Mouse (Mus musculus): ENCODE data around the gene Aoc2.
A peak's percentile ranks its signal among the peaks of the same experiment; 100 is the strongest.
"Not testable (repeated sequence)": the region's sequence is repeated elsewhere in the genome, so short reads cannot be mapped to it uniquely, and the experiment has no call there.

Aoc2 gene

DNA sequence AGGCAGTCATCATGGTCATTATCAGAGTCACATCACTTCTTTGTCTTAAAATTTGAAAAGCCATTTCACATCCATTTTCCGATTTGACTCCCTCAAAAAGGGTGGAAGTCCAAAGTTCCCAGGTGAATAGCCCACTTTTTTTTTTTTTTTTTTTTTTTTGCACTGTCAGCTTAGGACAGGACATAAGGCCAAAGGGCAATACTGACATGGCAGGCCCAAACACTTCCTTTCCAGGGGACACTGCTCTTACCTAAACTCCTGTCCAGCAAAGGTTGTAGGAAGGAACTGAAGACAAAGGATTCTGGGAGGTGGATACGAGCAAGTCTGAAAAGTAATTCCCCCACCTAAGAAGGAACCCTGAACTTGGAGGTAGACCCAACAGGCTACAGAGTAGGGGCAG, 31.1 kb downstream of the Aoc2 start:
- no peak for DNase-seq (ENCODE audit: low spot score)

DNA sequence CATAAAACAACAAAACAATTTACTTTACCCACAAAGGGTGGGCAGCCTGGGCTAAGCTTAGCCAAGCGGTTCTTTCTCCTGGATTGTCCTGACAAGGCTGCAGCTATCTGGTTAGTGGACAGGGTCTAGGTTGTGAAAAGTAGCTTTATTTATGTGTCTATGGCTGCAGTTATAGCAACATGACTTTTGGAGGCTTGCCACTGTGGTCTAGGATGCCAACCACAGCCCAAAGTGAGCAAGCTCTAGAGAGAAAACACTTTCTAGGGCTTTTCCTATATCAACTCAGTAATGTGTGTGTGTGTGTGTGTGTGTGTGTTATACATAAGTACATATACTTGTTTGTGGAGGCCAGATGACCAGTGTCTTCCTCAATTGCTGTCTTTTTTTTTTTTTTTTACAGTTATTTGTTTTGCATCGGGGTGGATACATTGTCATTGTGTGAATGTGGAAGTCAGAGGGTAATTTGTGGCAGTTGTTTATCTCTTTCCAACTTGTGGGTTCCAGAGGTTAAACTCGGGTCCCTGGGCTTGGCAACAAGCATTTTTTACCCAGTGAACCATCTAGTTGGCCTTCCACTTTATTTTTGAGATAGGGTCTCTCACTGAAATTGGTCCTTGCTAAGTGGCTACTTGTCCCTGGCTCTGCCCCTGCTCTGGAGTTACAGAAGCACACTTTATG, 32.8 kb downstream of the Aoc2 start:
- DNase-seq (ENCODE audit: low spot score) = no peak

DNA sequence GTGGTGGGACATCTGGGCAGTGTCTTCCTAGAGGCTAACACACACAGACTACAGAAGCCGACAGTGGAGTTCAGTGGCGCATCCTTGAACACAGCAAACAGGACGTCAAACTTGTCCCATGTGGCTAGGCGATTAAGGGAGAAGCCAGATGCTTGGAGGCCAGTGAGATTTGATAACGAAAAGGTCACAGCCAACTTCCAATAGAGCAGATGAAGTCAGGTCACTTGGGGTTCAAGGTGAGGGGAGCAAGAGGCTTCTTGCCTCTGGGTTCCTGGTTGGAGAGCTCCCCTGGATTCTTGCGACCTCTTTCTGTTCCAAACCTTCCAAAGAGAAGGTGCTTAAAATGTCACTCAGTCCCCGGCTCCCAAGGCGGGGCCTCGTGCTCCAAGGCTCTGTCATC, 34.9 kb downstream of the Aoc2 start:
- no peak for DNase-seq (ENCODE audit: low spot score)

DNA sequence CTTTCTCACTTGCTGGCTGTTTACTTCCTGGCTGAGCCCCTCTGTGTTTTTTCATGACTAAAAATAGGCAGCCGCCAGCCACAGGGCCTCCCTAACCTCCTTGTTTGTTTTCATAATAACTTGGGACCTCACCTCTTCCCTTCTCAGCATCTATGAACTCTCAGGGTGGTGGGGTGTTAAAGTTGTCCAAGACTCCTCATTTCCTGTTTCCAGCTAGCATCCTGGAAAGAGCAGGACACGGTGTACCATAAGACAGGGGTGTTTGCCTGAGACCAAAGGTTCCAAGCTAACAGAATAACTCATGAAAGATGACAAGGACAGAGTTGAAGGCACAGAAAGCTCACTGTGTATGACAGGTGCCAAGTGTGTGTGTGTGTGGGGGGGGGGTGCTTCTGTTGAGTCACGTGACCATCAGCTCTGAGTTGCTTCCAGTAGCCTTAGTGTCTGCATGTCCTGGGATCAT, 35.8 kb downstream of the Aoc2 start:
- no peak for DNase-seq (ENCODE audit: low spot score)

DNA sequence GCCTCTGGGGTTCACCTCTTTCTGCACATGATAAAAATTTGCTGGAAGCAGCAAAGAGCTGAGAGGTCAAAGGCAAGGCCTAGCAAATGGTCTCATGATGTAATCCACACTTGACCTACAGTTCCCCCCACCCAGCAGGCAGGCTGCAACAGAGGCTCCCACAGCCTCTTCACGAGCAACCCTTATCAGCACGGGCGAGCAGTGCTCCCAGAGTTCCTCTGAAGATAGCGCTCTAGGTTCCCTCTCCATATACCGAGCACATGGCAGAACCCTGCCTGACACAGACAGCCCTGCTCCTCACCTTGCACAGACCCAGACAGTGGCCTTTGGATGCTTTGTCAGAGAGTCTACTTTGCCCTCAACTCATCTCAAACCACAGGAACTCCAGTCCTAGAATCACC, 39.7 kb downstream of the Aoc2 start:
- peak; percentile 80 for DNase-seq (ENCODE audit: low spot score)

DNA sequence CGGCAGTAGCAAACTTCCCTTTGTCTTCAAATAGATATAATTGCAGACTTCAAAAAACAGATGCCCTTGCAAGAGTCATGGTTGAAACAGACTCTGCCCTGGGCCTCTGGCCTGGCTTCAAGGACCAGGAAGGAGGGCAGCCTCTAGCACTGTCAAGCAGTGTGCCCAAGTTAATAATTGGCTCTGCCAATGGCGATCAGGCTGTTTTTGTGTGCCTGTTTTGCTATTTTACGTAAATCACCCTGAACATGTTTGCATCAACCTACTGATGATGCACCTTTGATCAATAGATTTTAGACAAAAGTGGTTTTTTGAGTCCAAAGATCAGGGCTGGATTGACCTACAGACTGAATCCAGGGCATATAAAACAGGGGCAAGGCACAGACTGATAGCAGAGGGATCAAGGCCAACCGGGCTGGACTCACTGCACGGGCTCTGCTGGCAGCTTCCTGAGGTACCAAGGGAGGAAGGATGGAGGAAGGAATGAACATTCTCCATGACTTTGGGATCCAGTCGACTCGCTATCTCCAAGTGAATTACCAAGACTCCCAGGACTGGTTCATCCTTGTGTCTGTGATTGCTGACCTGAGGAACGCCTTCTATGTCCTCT, 42.6 kb downstream of the Aoc2 start, which contains the start of gene G6pc:
G6pc (plus strand) TSS at position 236 of the 610 bp plus-strand sequence.
- DNase-seq (ENCODE audit: low spot score) = no peak

DNA sequence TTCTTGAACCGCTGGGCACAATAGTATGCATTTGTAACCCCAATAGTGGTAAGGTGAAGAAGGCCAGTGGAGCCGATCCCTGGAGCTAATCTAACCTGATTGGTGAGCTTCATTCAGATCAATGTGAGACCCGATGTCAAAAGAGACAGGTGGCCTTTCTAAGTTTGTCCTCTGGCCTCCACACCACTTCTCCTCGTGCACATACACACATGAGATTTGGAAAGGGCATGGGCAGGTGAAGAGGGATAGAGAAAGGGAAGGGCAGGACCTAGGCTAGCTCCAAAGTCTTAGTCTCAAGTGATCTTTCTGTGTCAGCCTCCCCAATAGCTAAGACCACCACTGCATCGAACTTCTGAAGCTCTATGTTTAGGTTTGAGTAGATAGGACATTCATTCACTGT, 45.3 kb downstream of the Aoc2 start:
- DNase-seq (ENCODE audit: low spot score) = no peak

DNA sequence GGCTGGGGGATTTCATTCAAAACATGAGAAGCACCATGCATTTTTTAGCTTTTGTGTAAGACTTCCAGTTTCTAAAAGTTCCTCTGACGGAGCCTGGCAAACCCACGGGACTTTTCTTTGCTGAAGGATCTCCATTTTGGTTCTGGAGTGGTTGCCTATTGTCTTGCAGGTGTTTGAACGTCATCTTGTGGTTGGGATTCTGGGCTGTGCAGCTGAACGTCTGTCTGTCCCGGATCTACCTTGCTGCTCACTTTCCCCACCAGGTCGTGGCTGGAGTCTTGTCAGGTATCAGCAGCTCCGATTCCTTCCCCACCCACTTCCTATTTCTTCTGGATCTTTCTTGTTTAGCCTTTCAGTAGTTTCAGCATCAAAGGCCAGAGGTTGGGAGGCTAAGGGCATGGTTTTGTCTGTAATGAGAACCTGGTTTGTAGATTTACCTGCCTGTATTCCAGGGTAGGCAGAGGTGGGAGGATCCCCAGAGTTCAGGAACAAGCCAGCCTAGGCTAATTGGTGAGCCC, 49.6 kb downstream of the Aoc2 start:
- DNase-seq (ENCODE audit: low spot score) = no peak

DNA sequence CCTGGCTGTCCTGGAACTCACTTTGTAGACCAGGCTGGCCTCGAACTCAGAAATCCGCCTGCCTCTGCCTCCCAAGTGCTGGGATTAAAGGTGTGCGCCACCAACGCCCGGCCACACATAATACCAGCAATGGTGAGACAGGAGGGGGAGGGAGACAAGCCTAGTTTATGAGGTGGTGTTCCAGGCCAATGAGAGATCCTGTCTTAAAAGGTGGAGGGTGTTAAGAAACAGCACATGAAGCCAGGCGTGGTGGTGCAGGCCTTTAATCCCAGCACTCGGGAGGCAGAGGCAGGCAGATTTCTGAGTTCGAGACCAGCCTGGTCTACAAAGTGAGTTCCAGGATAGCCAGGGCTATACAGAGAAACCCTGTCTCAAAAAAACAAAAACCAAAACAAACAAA, 53.3 kb downstream of the Aoc2 start:
- not testable (repeated sequence) for DNase-seq (ENCODE audit: low spot score)

DNA sequence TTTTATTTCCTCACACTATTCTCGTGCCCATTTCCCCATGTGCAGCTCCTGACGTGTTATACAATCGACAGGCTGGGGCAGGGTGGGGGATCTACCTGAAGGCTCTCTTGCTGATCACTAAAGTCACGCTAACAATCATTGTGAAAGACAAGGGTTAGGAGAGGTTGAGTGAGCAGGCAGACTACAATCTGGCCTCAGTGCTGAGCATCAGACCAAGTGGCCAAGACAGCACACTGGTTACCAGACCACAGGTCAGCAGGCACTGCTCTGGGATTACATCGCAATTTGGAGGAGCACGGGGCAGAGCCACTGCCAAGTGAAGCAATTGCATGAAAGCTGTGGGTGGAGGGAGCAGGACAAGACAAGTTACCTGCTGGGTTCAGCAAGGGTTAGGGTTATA, 54.1 kb downstream of the Aoc2 start:
- no peak for DNase-seq (ENCODE audit: low spot score)

All from yolk sac, embryonic 10.5 days (tissue).